Mouse (Mus musculus): ENCODE measurements at regions not wholly inside any gene's neighbourhood (a gene's known extent, or its start where the extent isn't known, plus 50 kb on each side); places are given as distances from the start of the nearest gene placed in this dataset.

DNA sequence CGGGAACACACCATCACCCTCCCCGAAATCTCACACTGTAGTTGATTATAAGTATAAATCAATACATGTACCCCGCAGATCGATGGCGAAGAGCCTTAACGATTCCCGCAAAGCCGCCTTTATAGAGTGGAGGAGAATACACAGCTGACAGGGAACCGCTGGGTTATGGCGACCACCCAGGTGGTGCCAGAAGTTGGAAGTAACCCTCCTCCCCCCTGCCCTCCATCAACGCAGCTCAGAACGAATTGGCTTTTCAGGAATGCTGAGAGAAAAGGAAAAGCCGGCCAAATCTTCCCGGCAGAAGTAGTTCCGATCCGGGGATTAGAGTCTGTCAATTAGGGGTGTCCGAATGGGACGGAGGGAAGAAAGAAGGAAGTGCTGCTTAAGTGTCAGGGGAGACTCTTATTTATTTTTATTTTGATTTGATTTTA lies 75.6 kb upstream of the Hmga2 start:
- TF ChIP-seq POLR2A (IDR thresholded peaks at IDR 0.05; ENCODE audit: control insufficient read depth, low read depth, low read length) = no peak
- no peak for TF ChIP-seq CTCF (IDR thresholded peaks at IDR 0.05; ENCODE audit: control insufficient read depth, insufficient read depth, insufficient replicate concordance, low read depth, low read length)

Data from testis, adult 2 months (tissue).